Mouse (Mus musculus): ENCODE measurements around the gene Stra8. TPM values are rescaled to one million over a fixed set of nuclear protein-coding genes. Genes with fewer than 3 reads are reported as not detected.

The Stra8 gene
- total and polyA plus RNA-seq, 2 experiments from 2014 or later, result not detected

- 91% methylated on average over 6 of the region's 6 CpGs for WGBS
- ATAC-seq, result no peak
- no peak for DNase-seq
- H3K4me2 ChIP-seq (ENCODE audit: low read depth), result no peak overlapping the region
- H3K27me3 ChIP-seq (ENCODE audit: insufficient read depth, low read length), result no peaks in the 10 kb centered on the region
- H3K36me3 ChIP-seq (ENCODE audit: insufficient read depth), result no peaks in the 10 kb centered on the region
- H3K4me1 ChIP-seq (ENCODE audit: insufficient read depth), result no peaks in the 10 kb centered on the region
- TF ChIP-seq CTCF (IDR thresholded peaks at IDR 0.05; ENCODE audit: low read depth), result no peak
- H3K4me3 ChIP-seq (ENCODE audit: low read depth, low read length), result no peak overlapping the region
- no peak overlapping the region for H3K9ac ChIP-seq
- no peaks in the 10 kb centered on the region for H3K9me3 ChIP-seq (ENCODE audit: low read length)
- H3K27ac ChIP-seq (ENCODE audit: low read depth, low read length), result no peak overlapping the region
Observed at GRCm38 (mm10) chr6:34965819-34966539, 46.0 kb downstream of the Stra8 start.

GRCm38 (mm10) chr6:34971181-34971580, 51.2 kb downstream of the Stra8 start:
- ATAC-seq, result no peak
- no peak overlapping the region for H3K4me2 ChIP-seq (ENCODE audit: low read depth)
- no peak overlapping the region for H3K4me3 ChIP-seq (ENCODE audit: low read depth, low read length)
- no peak overlapping the region for H3K9ac ChIP-seq
- no peaks in the 10 kb centered on the region for H3K27me3 ChIP-seq (ENCODE audit: insufficient read depth, low read length)
- no peak for DNase-seq
- no peaks in the 10 kb centered on the region for H3K36me3 ChIP-seq (ENCODE audit: insufficient read depth)
- no peak overlapping the region for H3K27ac ChIP-seq (ENCODE audit: low read depth, low read length)
- H3K4me1 ChIP-seq (ENCODE audit: insufficient read depth), result no peaks in the 10 kb centered on the region
- 34% methylated on average over 3 of the region's 3 CpGs for WGBS
- TF ChIP-seq CTCF (IDR thresholded peaks at IDR 0.05; ENCODE audit: low read depth), result no peak
- H3K9me3 ChIP-seq (ENCODE audit: low read length), result no peaks in the 10 kb centered on the region

- no peak for ATAC-seq
- WGBS, result 83% methylated on average over 3 of the region's 3 CpGs
Observed at GRCm38 (mm10) chr6:34979291-34979690, 59.3 kb downstream of the Stra8 start.

GRCm38 (mm10) chr6:34980661-34981060, 60.7 kb downstream of the Stra8 start:
- no peak overlapping the region for H3K9ac ChIP-seq
- H3K4me2 ChIP-seq (ENCODE audit: low read depth), result no peak overlapping the region
- H3K27ac ChIP-seq (ENCODE audit: low read depth, low read length), result no peak overlapping the region
- DNase-seq (no peak), ATAC-seq (no peak)
- H3K4me1 ChIP-seq (ENCODE audit: insufficient read depth), result no peaks in the 10 kb centered on the region
- 71% methylated on average over 9 of the region's 9 CpGs for WGBS
- no peaks in the 10 kb centered on the region for H3K27me3 ChIP-seq (ENCODE audit: insufficient read depth, low read length)
- no peak overlapping the region for H3K4me3 ChIP-seq (ENCODE audit: low read depth, low read length)
- no peaks in the 10 kb centered on the region for H3K9me3 ChIP-seq (ENCODE audit: low read length)
- TF ChIP-seq CTCF (IDR thresholded peaks at IDR 0.05; ENCODE audit: low read depth), result no peak
- H3K36me3 ChIP-seq (ENCODE audit: insufficient read depth), result no peaks in the 10 kb centered on the region

More at GRCm38 (mm10) chr6:34979291-34979690, 59.3 kb downstream of the Stra8 start:
- no peaks in the 10 kb centered on the region for H3K36me3 ChIP-seq (ENCODE audit: insufficient read depth)
- no peak overlapping the region for H3K27ac ChIP-seq (ENCODE audit: low read depth, low read length)
- no peaks in the 10 kb centered on the region for H3K4me1 ChIP-seq (ENCODE audit: insufficient read depth)
- no peak overlapping the region for H3K4me2 ChIP-seq (ENCODE audit: low read depth)
- no peak overlapping the region for H3K4me3 ChIP-seq (ENCODE audit: low read depth, low read length)
- H3K27me3 ChIP-seq (ENCODE audit: insufficient read depth, low read length), result no peaks in the 10 kb centered on the region
- H3K9me3 ChIP-seq (ENCODE audit: low read length), result no peaks in the 10 kb centered on the region
- no peak for TF ChIP-seq CTCF (IDR thresholded peaks at IDR 0.05; ENCODE audit: low read depth)
- no peak overlapping the region for H3K9ac ChIP-seq
- no peak for DNase-seq

- ATAC-seq (no peak), DNase-seq (no peak)
- Histone ChIP-seq H3K4me3 (ENCODE audit: low read depth, low read length) (no peak overlapping the region), H3K27me3 (ENCODE audit: insufficient read depth, low read length) (no peaks in the 10 kb centered on the region), H3K9me3 (ENCODE audit: low read length) (no peaks in the 10 kb centered on the region), H3K27ac (ENCODE audit: low read depth, low read length) (no peak overlapping the region), H3K9ac (no peak overlapping the region), H3K36me3 (ENCODE audit: insufficient read depth) (no peaks in the 10 kb centered on the region), H3K4me2 (ENCODE audit: low read depth) (no peak overlapping the region), H3K4me1 (ENCODE audit: insufficient read depth) (no peaks in the 10 kb centered on the region)
- WGBS, result 88% methylated on average over 12 of the region's 12 CpGs
- TF ChIP-seq CTCF (IDR thresholded peaks at IDR 0.05; ENCODE audit: low read depth), result no peak
Observed at GRCm38 (mm10) chr6:34987085-34987645, 67.2 kb downstream of the Stra8 start.

- DNase-seq (no peak), ATAC-seq (peak; percentile 38; the same call in 1 of the 2 replicates)
- H3K27ac ChIP-seq (ENCODE audit: low read depth, low read length), result no peak within 1 kb of the TSS
- TF ChIP-seq CTCF (IDR thresholded peaks at IDR 0.05; ENCODE audit: low read depth), result no peak
- H3K4me2 ChIP-seq (ENCODE audit: low read depth), result peak within 1 kb of the TSS; percentile 28; the same call in 1 of the 2 replicates
- WGBS, result 12% methylated on average over 20 of the region's 20 CpGs
- no peaks in the 10 kb centered on the region for H3K4me1 ChIP-seq (ENCODE audit: insufficient read depth)
- no peaks in the 10 kb centered on the region for H3K9me3 ChIP-seq (ENCODE audit: low read length)
- H3K4me3 ChIP-seq (ENCODE audit: low read depth, low read length), result no peak within 1 kb of the TSS
- H3K27me3 ChIP-seq (ENCODE audit: insufficient read depth, low read length), result no peaks in the 10 kb centered on the region
- no peaks in the 10 kb centered on the region for H3K36me3 ChIP-seq (ENCODE audit: insufficient read depth)
- no peak within 1 kb of the TSS for H3K9ac ChIP-seq
Observed at GRCm38 (mm10) chr6:34988081-34988761, 68.3 kb downstream of the Stra8 start, which contains the start of gene Slc23a4. Slc23a4 (minus strand) TSS chr6:34988404.

Other genes starting within 250 kb of the Stra8 start
- gene Agbl3, start 139.7 kb upstream of the Stra8 start, total RNA-seq (2014; rRNA removed), result 28.1 and 31.1 TPM in 2 replicates
- gene Agbl3, start 139.7 kb upstream of the Stra8 start, polyA plus RNA-seq (2015; fragmentation: Nextera tagmentation; extraction: Ambion mirVana), result 16.9 and 20.0 TPM in 2 replicates
- gene Tmem140, start 57.0 kb upstream of the Stra8 start, total RNA-seq (2014; rRNA removed), result 1.6 and 7.3 TPM in 2 replicates
- 0.45 and 0.48 TPM in 2 replicates for gene Tmem140, start 57.0 kb upstream of the Stra8 start, polyA plus RNA-seq (2015; fragmentation: Nextera tagmentation; extraction: Ambion mirVana)
- 5.7 and 6.3 TPM in 2 replicates for gene Cyren, start 42.1 kb upstream of the Stra8 start, total RNA-seq (2014; rRNA removed)
- 4.5 and 5.0 TPM in 2 replicates for gene Cyren, start 42.1 kb upstream of the Stra8 start, polyA plus RNA-seq (2015; fragmentation: Nextera tagmentation; extraction: Ambion mirVana)
- gene Wdr91, start 9.3 kb upstream of the Stra8 start, total RNA-seq (2014; rRNA removed), result 28.4 and 37.3 TPM in 2 replicates
- gene Wdr91, start 9.3 kb upstream of the Stra8 start, polyA plus RNA-seq (2015; fragmentation: Nextera tagmentation; extraction: Ambion mirVana), result 11.8 and 14.6 TPM in 2 replicates
- 1.1 and 1.9 TPM in 2 replicates for gene Slc23a4, start 68.2 kb downstream of the Stra8 start, total RNA-seq (2014; rRNA removed)
- gene Slc23a4, start 68.2 kb downstream of the Stra8 start, polyA plus RNA-seq (2015; fragmentation: Nextera tagmentation; extraction: Ambion mirVana), result 0.48 and 0.52 TPM in 2 replicates
- gene Cnot4, start 213.6 kb downstream of the Stra8 start, total RNA-seq (2014; rRNA removed), result 29.4 and 30.9 TPM in 2 replicates
- gene Cnot4, start 213.6 kb downstream of the Stra8 start, polyA plus RNA-seq (2015; fragmentation: Nextera tagmentation; extraction: Ambion mirVana), result 18.8 and 25.5 TPM in 2 replicates

Data from forebrain, postnatal 0 days (tissue).